Mouse (Mus musculus): ENCODE data around the gene Hectd1.

- no peak for TF ChIP-seq CTCF (IDR thresholded peaks at IDR 0.05)
- no peak for TF ChIP-seq POLR2A (IDR thresholded peaks at IDR 0.05; ENCODE audit: insufficient read depth, low read depth, low read length)
These were observed 94.6 kb downstream of the Hectd1 start for GRCm38 (mm10) chr12:51734605-51735211.

Measured in heart, adult 2 months (tissue).